Mouse (Mus musculus): ENCODE results near the gene 4933402D24Rik. TPM values are rescaled to one million over a fixed set of nuclear protein-coding genes. Genes with fewer than 3 reads are reported as not detected.

Gene 4933402D24Rik
- total RNA-seq (2021) = not detected

GRCm38 (mm10) chr1:63769167-63769566, at the start of gene 4933402D24Rik:
TSS of gene 4933402D24Rik (minus strand) at chr1:63769267.
- DNase-seq = no peak
- intact Hi-C loops (cut with DNase I) = loop anchor here (10.0 kb wide), 1 partner anchor 256 kb away; no protein-coding TSS in a partner anchor

GRCm38 (mm10) chr1:63808584-63808983, 39.5 kb upstream of the 4933402D24Rik start:
- no peak for DNase-seq
- intact Hi-C loops (cut with DNase I) = no loop called here

DNA sequence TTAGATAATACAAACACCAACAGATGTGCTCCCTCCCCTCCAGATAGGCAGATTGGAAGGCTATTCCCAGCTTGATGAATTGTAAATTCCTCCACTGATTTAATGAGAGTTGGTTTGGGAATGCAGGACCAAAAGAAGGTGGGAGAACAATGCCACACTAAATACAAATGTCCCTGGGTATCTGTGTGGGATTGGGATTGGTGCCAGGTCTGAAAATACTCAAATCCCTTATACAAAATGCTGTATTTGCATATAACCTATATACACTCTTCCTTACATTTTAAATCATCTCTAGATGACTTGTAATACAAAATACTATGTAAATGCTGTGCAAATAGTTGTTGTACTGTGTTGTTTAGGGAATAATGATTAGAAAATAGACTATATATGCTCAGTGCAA, 36.0 kb upstream of the 4933402D24Rik start:
- DNase-seq = no peak
- intact Hi-C loops (cut with DNase I) = no loop called here

DNA sequence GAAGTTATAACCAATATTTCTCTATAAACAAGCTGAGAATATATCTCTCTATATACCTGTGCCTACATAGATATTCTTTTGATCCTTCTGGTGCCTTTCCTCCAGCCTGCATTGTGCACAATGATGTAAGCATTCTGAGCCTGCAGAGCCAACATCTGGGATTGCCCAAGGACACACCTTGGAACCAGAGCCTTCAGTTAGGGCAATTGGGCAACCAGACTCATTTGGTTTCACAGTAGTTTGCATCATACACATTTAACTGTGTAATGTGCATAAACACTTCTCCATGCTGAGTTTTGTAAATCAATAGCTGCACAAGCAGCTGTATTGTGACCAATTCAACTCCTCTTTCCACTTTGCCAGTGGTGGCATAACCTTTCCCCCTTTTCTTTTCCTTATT, 25.3 kb upstream of the 4933402D24Rik start:
- DNase-seq = no peak
- intact Hi-C loops (cut with DNase I) = no loop called here

DNA sequence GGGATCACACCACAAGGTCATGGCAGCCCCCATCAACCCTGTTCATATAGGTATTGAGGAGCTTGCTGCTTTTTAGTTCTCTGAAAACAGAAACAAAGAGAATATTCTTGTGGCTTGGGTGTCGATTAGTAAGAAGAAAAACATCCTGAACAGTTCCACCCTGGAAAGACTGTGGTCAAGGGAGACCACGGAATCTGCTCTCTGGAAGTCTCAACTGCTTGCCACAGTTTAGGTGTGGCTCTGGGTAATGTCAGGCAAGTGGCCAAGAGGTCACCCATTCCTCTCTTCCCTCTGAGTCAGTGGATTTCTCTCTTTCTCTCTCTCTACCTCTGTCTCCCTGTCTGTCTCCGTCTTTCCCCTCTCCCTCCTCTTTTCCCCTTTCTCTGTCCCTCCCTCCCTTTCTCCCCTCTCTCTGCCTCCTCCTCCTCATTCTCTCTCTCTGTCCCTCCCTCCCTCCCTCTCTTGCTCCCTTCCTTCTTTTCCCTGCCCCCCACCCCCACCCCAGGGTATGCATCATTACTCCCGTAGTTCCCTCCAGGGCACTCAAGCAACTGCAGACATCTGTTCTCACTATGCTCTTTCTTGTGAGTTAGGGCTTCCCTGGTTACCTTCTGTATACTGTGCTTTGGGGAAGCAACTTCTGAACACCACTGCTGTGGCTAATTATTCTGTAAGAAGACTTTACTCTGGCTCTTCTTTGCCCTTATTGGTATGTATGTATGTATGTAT, 8.0 kb upstream of the 4933402D24Rik start:
- intact Hi-C loops (cut with DNase I) = no loop called here
- DNase-seq = no peak

DNA sequence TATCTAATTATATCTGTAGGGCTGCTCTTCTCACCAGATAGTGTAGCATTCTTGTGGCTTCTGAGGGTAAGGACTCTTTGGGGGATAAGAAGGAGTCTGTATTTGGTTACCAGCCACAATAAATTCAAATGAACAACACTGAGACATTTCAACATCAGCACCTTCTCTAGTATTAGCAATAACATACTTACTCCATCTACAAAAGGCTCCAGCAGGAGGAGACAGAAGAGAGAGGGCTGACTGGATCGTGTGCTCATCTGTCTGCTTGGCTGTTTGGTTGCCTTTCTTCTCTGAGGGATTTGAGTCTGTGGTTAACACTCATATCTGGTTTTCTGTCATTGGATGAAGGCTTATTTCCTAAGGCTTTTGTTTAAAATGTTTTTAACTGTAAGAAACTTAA, 7.3 kb upstream of the 4933402D24Rik start:
- DNase-seq = no peak
- intact Hi-C loops (cut with DNase I) = no loop called here

DNA sequence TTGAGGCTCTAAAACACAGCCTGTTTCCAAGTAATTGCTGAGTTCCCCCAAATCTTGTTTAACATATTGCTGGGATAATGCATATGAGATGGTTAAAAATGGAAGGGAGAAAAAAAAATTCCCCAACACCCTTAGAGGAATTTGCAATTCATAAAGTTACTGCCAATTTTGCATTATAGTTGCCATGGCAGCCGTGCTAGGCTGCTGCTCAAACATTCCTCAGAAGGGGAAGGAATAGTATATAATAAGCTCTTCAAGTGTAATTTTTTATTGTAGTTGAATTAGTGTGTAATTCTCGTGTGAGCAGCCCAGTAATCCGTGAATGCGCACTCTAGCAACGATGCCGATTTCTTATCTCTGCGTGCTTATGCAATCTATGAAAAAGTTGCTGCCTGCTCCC, 1.2 kb upstream of the 4933402D24Rik start:
- DNase-seq = no peak
- intact Hi-C loops (cut with DNase I) = no loop called here

DNA sequence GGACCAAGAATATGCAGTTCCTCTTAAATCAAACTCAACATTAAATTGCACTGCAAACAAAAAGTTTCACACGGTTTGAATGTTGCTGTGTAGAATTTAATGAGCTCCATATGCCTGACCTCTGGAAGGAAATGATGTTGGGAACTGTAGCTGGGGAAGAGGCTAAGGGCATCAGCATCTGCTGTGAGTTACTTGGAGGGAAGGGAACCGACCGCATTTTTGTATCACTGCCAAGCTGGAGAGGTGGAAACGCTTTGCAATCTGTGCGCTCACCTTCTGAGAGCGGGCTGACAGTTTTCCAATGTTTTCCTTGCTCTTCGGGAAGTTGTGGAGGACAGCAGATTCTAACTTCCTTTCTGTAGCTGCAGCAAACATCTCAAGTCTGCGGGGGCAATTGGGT, 955 bp downstream of the 4933402D24Rik start:
- DNase-seq = no peak
- intact Hi-C loops (cut with DNase I) = loop anchor here (10.0 kb wide), 1 partner anchor 257 kb away; no protein-coding TSS in a partner anchor

DNA sequence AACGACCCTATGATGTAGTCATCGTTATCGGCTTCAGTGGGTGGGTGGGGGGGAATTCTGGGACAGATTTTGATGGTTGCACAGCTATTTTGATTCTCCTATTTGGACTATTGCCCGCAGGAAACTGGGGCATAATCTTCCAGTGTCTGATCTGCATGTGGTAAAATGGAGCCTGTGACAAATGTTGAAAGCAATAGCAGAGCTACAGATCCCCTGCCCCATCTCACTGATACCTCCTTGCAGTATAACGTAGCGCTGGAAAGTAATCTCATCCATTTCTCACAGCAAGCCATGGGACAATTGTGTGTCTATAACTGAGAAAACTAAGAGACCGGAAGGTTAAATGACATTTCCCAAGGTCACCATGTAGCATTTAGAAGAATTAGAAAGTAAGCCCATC, 4.7 kb downstream of the 4933402D24Rik start:
- intact Hi-C loops (cut with DNase I) = loop anchor here (2.0 to 10.0 kb wide), 3 partner anchors 188 to 358 kb away; partner anchors contain the start of gene Klf7
- DNase-seq = no peak

- DNase-seq = no peak
- intact Hi-C loops (cut with DNase I) = loop anchor here (1.0 to 10.0 kb wide), 4 partner anchors 188 to 684 kb away; partner anchors contain the start of gene Klf7
Observed at GRCm38 (mm10) chr1:63763881-63764386, 5.1 kb downstream of the 4933402D24Rik start.

GRCm38 (mm10) chr1:63763212-63763694, 5.8 kb downstream of the 4933402D24Rik start:
- peak; percentile 17 to 33 for DNase-seq
- intact Hi-C loops (cut with DNase I) = loop anchor here (1.0 to 10.0 kb wide), 3 partner anchors 189 to 685 kb away; no protein-coding TSS in a partner anchor

DNA sequence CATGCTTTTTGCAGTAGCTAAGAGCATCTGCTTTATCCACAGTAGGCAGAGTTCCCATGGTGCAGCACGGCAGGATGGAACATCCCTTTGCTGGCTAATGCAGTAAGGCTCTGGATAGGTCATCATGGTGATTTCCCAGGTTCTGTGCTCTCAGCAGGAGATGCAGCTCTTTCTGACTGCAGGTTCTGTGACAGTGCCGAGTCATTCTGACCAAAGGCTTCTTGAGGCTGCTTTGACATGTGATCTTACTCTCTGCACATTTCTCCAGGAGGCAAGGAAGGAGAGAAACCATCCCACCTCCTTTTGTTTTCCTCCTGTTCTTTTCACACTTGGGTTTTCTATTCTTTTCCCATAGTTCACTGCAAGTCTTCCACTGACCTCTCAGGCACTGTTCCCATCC, 13.1 kb downstream of the 4933402D24Rik start:
- intact Hi-C loops (cut with DNase I) = no loop called here

DNA sequence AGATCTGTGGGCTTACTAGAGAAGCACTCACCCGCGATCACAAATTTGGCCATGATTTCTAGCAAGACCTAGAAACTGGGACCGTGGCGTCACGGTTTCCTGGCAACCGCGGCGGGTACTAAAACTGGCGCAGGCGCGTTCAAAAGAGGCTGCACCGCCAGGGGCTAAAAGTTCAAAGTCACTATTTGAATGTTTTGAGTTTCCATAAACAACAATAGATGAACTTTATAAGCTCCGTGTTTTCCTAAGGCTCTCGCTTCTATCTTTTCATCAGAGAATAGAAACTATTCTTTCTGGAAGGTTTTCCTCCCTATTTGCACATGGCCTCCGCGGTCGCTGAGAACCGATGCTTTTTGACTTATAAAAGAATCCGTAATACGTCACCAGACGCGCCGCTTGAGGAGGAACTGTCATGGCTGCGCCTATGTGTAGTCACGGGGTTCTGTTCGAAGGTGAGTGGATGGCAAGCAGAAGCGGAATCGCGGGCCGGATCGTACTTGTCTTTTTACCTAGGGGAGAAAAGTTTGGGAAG, 38.8 kb downstream of the 4933402D24Rik start, which contains the start of the genes Mdh1b and Fastkd2:
TSS of gene Mdh1b (minus strand) at position 79 of the 532 bp plus-strand sequence.
TSS of gene Fastkd2 (plus strand) at position 375 of the 532 bp plus-strand sequence.
- peak; percentile 87 for DNase-seq
- intact Hi-C loops (cut with DNase I) = loop anchor here (1.0 kb wide), 1 partner anchor 802 kb away; the partner anchor contains the start of gene Creb1

More for the DNA sequence above, 13.1 kb downstream of the 4933402D24Rik start:
- no peak for DNase-seq

- no peak for DNase-seq
- intact Hi-C loops (cut with DNase I) = loop anchor here (1.0 kb wide), 1 partner anchor 803 kb away; the partner anchor contains the start of gene Creb1
Observed at GRCm38 (mm10) chr1:63729796-63730195, 39.3 kb downstream of the 4933402D24Rik start.

GRCm38 (mm10) chr1:63720161-63720560, 48.9 kb downstream of the 4933402D24Rik start:
- intact Hi-C loops (cut with DNase I) = no loop called here
- DNase-seq = no peak

DNA sequence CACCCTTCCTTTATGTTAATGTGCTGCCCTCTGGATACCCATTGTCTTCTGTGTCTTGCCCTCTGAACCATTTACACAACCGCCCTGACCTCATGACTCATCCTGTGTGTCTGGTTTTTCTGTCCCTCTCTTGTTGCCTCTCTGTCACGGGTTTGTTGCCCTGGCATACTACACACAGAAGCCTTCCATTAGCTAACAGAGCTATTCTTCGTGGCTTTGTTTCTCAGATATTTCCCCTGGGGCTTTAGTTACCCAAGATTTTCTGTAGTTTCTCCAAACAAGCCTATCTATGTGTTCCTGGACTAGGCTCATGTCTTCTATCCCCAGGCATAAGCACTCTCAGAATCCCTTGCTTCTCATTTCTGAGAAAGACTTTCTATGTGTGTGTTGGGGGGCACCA, 60.2 kb downstream of the 4933402D24Rik start:
- DNase-seq = no peak
- intact Hi-C loops (cut with DNase I) = no loop called here

DNA sequence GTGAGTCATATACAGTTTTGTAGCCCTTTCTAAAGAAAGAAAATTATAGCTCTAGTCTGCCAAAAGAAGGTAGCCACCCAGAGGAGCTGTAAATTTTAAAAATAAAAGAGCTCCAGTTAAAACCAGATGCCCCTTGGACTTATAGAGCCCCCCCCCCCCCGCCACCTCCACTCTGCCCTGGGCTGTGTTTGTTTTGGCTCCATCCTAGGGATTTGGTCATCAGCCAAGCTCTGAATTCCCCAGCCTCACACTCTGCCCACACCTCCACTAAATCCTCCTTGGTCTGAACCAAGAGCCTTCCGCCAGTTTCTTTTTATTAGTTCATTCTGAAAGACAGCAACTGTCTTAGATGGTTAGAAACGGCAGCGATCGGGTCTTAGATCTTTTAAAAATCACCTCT, 63.3 kb downstream of the 4933402D24Rik start:
- DNase-seq = no peak
- intact Hi-C loops (cut with DNase I) = no loop called here
